Mouse (Mus musculus): Measurements from ENCODE around the gene Batf2. TPM values are rescaled to one million over a fixed set of nuclear protein-coding genes. Genes with fewer than 3 reads are reported as not detected.
"Not testable (repeated sequence)": the region's sequence is repeated elsewhere in the genome, so short reads cannot be mapped to it uniquely, and the experiment has no call there.

Batf2 gene
- total RNA-seq, 2 experiments from 2014 or later: 0.19 to 0.72 TPM

GRCm38 (mm10) chr19:6132171-6132827, 8.5 kb upstream of the Batf2 start:
- no peak for DNase-seq

DNA sequence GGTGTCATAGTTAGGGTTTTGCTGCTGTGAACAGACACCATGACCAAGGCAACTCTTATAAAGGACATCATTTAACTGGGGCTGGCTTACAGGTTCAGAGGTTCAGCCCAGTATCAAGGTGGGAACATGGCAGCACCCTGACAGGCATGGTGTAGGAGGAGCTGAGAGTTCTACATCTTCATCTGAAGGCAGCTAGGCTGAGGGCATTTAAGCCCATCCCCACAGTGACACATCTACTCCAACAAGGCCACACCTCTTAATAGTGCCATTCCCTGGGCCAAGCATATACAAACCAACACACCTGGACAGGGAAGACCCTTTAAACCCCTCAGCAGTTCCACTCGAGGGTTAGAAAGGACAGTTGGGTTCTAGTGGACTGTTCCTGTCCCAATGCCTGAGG, 7.6 kb upstream of the Batf2 start:
- not testable (repeated sequence) for DNase-seq

GRCm38 (mm10) chr19:6136397-6136796, 4.4 kb upstream of the Batf2 start:
- no peak for DNase-seq

DNA sequence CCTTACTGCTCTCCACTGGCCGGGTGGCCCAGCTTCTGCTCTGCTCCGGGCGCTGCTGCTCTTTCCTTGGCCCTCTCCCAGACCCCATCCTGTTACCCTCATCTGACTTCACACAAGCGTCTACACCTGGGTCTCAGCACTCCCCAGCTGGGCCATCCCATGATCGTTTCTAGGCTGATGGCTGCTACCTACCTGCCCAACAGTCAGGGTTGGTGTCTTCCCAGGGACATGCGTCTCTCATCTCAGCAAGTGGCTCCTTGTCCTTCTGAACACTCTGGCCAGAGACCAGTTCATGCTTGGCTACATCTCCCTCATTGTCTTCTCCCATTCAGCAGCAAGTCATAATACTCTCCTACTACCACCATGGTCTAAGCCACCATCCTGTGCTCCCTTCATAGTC, 1.1 kb upstream of the Batf2 start:
- no peak for DNase-seq

DNA sequence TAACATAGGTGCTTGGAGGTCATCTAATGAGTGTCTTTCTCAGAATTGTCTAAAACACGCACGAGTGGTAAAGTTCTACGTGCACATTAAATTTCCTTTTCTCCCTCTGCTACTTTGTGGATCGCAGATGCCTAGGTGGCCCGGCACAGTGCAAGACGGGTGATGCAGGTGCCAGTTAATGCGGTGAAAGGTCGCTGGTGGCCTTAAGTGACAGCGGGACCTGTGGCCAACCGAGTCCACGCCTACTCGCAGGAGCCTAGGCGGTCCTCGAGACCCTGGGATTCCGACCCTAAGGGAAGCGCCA, 457 bp upstream of the Batf2 start:
- no peak for DNase-seq

DNA sequence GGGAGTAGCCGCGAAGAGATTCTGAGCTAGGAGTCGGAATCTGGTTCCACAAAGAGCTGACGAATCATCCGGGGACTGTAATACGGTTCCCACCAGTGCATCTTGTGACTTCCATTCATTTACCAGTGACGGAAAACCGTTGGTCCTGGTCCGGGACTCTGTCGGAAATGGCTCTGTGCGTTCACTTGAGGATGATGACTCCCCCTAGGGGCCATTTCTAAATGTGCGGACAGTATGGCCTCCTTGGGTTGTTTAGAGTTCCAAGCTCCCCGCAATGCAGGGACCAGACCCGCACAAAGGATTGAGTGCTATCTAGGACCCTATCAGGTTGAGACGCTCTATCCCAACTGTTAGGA, 589 bp downstream of the Batf2 start, which contains the start of gene Arl2:
TSS of gene Arl2 (minus strand) at position 155 of the 356 bp plus-strand sequence.
- DNase-seq: peak; percentile 59

DNA sequence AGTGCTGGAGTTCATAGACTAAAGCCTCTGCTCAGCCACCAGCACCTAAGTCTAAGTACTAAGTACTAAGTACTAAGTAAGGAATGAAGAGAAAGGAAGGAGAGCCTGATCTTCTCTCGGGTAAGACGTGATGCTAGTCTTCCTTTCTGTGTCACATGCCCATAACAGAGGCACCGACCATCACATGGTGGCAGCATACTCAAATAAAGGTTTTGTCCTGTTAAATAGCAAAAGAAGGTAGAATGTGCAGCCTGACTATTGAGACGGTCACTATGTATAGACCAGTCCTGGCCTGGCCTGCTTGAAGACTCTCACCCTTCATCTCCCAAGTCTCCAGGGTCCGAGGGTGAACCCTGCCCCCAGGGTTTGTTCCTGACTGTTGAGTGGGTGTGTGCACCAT, 4.1 kb downstream of the Batf2 start:
- no peak for DNase-seq

- DNase-seq: no peak
Observed at GRCm38 (mm10) chr19:6155174-6155573, 14.4 kb downstream of the Batf2 start.

DNA sequence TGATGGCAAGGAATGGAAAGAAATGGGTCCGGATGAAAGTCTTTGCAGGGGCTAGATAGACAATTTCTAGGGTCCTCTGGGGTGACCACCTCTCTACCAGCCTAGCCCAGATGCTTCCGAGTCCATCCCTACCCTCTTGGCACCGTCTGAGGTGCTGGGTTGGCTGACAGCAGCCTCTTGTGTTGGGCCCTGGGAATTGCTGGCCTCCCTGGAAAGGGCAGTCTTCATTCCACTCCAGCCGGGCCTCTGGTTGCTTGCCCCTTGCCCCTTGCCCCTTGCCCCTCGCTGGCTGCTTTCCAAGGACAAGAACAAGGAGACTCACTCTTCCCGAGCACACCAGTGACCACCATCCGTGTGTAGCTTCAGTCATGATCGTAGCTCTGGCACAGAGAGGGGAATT, 15.6 kb downstream of the Batf2 start:
- DNase-seq: no peak

DNA sequence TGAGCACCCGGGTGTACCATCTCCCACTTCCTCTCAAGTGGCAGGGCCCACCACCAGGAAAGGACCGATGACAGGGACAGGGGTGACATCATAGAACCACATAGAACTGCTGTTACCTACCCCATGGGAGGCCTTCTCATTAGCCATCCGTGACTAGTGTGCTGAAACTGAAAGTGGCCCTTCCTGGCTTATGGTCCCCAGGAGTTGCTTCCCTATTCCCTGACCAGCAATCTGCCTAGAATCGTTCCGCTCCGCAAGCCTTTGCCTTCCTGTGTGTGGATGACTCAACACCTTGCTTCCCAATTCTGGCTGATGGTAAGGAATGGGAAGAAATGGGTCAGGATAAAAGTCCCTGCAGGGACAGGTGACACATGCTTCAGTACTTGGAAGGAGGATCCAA, 16.4 kb downstream of the Batf2 start:
- DNase-seq: no peak

GRCm38 (mm10) chr19:6163872-6164547, 23.2 kb downstream of the Batf2 start:
- no peak for DNase-seq

DNA sequence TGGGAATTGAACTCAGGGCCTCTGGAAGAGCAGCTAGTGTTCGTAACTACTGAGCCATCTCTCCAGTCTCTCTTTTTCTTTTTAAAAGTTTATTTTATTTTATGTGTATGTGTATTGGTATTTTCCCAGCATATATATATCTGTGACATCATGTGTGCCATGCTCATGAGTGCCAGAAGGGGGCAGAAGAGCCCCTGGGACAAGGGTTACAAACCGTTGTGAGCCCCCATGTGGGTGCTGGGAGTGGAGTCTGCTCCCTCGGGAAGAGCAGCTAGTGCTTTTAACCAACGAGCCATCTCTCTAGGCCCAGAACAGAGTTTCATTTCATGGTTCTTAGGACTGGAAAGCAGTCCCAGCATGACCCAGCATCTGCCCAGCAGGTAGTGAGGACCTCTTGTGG, 26.0 kb downstream of the Batf2 start:
- DNase-seq: no peak

DNA sequence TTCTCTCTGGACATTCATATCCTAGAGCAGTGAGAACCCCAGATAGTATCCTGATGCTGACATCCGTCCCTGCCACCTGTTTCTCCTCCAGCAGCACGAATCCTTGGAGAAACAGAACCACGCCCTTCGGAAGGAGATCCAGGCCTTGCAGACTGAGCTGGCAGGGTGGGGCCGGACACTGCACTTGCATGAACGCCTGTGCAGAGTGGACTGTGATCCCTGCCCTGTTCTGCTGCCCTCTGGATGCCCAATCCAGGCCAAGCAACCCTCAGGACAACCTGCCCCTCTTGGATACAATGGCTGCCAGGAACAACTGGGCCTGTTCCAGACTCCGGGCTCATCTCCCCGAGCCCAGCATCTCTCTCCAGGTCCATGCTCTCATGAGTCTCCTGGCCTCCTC, 30.4 kb downstream of the Batf2 start:
- no peak for DNase-seq

- no peak for DNase-seq
Observed at GRCm38 (mm10) chr19:6174771-6175170, 34.0 kb downstream of the Batf2 start.

GRCm38 (mm10) chr19:6178775-6179174, 38.0 kb downstream of the Batf2 start:
- DNase-seq: no peak

- DNase-seq: no peak
Observed at GRCm38 (mm10) chr19:6181629-6182028, 40.8 kb downstream of the Batf2 start.

GRCm38 (mm10) chr19:6182534-6182933, 41.8 kb downstream of the Batf2 start:
- DNase-seq: no peak

- no peak for DNase-seq
Observed at GRCm38 (mm10) chr19:6184131-6184530, 43.3 kb downstream of the Batf2 start, which contains the start of gene Majin. Gene Majin, plus strand, starts transcription at chr19:6184388.

DNA sequence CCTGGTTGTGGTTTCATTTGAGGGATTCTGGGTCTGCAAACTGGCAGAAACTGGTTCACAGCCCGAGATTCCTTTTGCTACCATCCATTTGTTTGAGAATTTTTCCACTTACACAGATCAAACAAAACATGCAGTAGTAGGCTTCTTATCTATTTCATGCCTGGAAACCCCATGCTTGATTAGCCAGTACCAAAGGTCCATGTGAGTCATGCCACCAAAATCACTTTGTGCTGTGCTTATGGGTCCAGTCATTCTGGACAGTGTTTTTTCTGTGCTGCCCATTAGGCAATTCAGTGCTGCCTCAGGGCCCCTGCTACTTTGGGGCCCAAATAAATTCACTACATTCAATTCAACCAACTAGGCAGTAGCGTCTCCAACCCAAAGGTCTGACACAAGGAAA, 63.5 kb downstream of the Batf2 start:
- DNase-seq: no peak

DNA sequence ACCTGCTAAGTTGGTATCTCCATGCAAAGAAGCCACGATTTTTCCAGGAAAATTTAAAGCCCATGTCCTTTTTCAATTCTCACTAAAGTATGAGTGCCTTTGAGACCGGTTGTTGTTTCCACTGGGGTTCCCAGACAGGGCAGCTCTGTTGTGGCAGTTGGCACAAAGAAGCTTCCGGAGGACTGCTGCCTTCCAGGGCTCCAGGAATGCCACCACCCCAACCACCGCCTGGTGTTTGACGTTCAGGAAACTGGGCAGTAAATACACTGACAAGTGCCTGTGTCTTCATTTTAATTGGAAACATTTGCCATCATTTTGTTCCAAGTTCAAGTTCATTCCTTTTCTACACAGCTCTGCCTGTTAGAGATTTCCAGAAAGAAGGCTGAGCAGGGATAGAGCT, 65.9 kb downstream of the Batf2 start:
- peak; percentile 21 for DNase-seq

GRCm38 (mm10) chr19:6216046-6216705, 75.4 kb downstream of the Batf2 start:
- no peak for DNase-seq

GRCm38 (mm10) chr19:6218606-6219005, 77.8 kb downstream of the Batf2 start:
- no peak for DNase-seq

All from gastrocnemius, postnatal 25 days (tissue).